Comparison of ENCODE assay signal across 11 mouse cellular contexts in genomic region chrX:68839548-68840444, GRCm38 (mm10). TPM values are rescaled to one million over a fixed set of nuclear protein-coding genes. Genes with fewer than 3 reads are reported as not detected.
A peak's percentile ranks its signal among the peaks of the same experiment; 100 is the strongest.
DNase-seq lines count a peak whose midpoint lies in the region; ATAC-seq and TF ChIP-seq lines count a peak whose summit lies in the region.
"Had no signal": no experiment of that assay in that cellular context is flagged by ENCODE, and none has a peak within 500 bp of the region (broad histone marks: within the 10 kb centered on the region; RNA-seq: fewer than 3 reads in every experiment).

No protein-coding gene starts in this region.

- no peak overlapping the region for H3K27ac ChIP-seq in intestine, postnatal 0 days (ENCODE audit: low read depth, low read length)
- no peak overlapping the region for H3K27ac ChIP-seq in intestine, embryonic 15.5 days
- no peak overlapping the region for H3K27ac ChIP-seq in midbrain, embryonic 14.5 days (replicated peaks; ENCODE audit: low read depth, low read length)

- H3K4me2 ChIP-seq in intestine, postnatal 0 days (replicated peaks; ENCODE audit: low read depth) = no peak overlapping the region
- no peak overlapping the region for H3K4me2 ChIP-seq in intestine, embryonic 15.5 days (replicated peaks)
- H3K4me2 ChIP-seq in midbrain, embryonic 14.5 days (ENCODE audit: low read length) = no peak overlapping the region

- 23% methylated on average over 5 of the region's 5 CpGs for WGBS in intestine, postnatal 0 days
- 24% methylated on average over 5 of the region's 5 CpGs for WGBS in intestine, embryonic 15.5 days
- WGBS in midbrain, embryonic 14.5 days = 32% methylated on average over 5 of the region's 5 CpGs

- no peak overlapping the region for H3K4me3 ChIP-seq in intestine, postnatal 0 days (ENCODE audit: low read depth, low read length)
- no peak overlapping the region for H3K4me3 ChIP-seq in intestine, embryonic 15.5 days (replicated peaks)
- no peak overlapping the region for H3K4me3 ChIP-seq in midbrain, embryonic 14.5 days (replicated peaks; ENCODE audit: low read depth, low read length)

- no peaks in the 10 kb centered on the region for H3K9me3 ChIP-seq in intestine, postnatal 0 days (ENCODE audit: control insufficient read depth)
- no peaks in the 10 kb centered on the region for H3K9me3 ChIP-seq in intestine, embryonic 15.5 days
- H3K9me3 ChIP-seq in midbrain, embryonic 14.5 days (ENCODE audit: control insufficient read depth, low read length) = no peaks in the 10 kb centered on the region

- H3K4me1 ChIP-seq in intestine, postnatal 0 days (replicated peaks; ENCODE audit: control insufficient read depth, insufficient read depth, low read length) = no peaks in the 10 kb centered on the region
- H3K4me1 ChIP-seq in intestine, embryonic 15.5 days (replicated peaks) = no peaks in the 10 kb centered on the region
- H3K4me1 ChIP-seq in midbrain, embryonic 14.5 days (ENCODE audit: control insufficient read depth, insufficient read depth, low read length) = no peaks in the 10 kb centered on the region

- no peaks in the 10 kb centered on the region for H3K27me3 ChIP-seq in intestine, postnatal 0 days (replicated peaks; ENCODE audit: control insufficient read depth, insufficient read depth, low read length)
- H3K27me3 ChIP-seq in intestine, embryonic 15.5 days (replicated peaks) = no peaks in the 10 kb centered on the region
- no peaks in the 10 kb centered on the region for H3K27me3 ChIP-seq in midbrain, embryonic 14.5 days (ENCODE audit: control insufficient read depth, insufficient read depth, low read length)

- peak; percentile 67 for TF ChIP-seq CTCF in intestine, postnatal 0 days (IDR thresholded peaks at IDR 0.05; ENCODE audit: low read depth)

- H3K36me3 ChIP-seq in intestine, postnatal 0 days (ENCODE audit: control insufficient read depth, insufficient read depth) = no peaks in the 10 kb centered on the region
- H3K36me3 ChIP-seq in intestine, embryonic 15.5 days = no peaks in the 10 kb centered on the region
- H3K36me3 ChIP-seq in midbrain, embryonic 14.5 days (ENCODE audit: control insufficient read depth, insufficient read depth, low read length) = no peaks in the 10 kb centered on the region

- no peak for ATAC-seq in intestine, postnatal 0 days
- no peak for ATAC-seq in intestine, embryonic 15.5 days
- no peak; the same call in 1 of the 2 replicates for ATAC-seq in midbrain, embryonic 14.5 days (ENCODE audit: low FRiP score, low TSS enrichment)
- ATAC-seq: activated CD4-positive, CD25-positive, alpha-beta regulatory T cell, adult 4 months had no signal

- DNase-seq in ES-CJ7 (ENCODE audit: low read depth, low spot score) = peak; percentile 5
- peak; percentile 55 for DNase-seq in embryo, embryonic 11 days
- peak; percentile 82 for DNase-seq in midbrain, embryonic 14.5 days
- DNase-seq in heart, postnatal 4 days = no peak
- no peak for DNase-seq in urinary bladder, postnatal 25 days (ENCODE audit: low spot score)
- no peak for DNase-seq in lung, postnatal 14 days

- H3K9ac ChIP-seq in intestine, postnatal 0 days (ENCODE audit: low read depth, low read length) = no peak overlapping the region
- H3K9ac ChIP-seq in intestine, embryonic 15.5 days = no peak overlapping the region
- no peak overlapping the region for H3K9ac ChIP-seq in midbrain, embryonic 14.5 days (replicated peaks; ENCODE audit: low read length)

RNA-seq across cellular contexts. Expression of gene Gm14698, which starts 18.9 kb away (rescaled TPM):
- polyA plus RNA-seq in intestine, postnatal 0 days (2015; fragmentation: Nextera tagmentation; extraction: Ambion mirVana) = 1.7 and 2.2 TPM in 2 replicates
- polyA plus RNA-seq in intestine, embryonic 15.5 days (2015; fragmentation: Nextera tagmentation; extraction: Ambion mirVana) = 2.4 and 3.9 TPM in 2 replicates
- 2.2 and 4.5 TPM in 2 replicates for polyA plus RNA-seq in midbrain, embryonic 14.5 days (2014; fragmentation: Nextera tagmentation; extraction: Ambion mirVana)
- total RNA-seq in heart, postnatal 4 days (2021) = 1 to 10 TPM; 2.7 to 3.4 TPM

RNA-seq across cellular contexts. Expression of gene Gm6812, which starts 53.1 kb away (rescaled TPM):
- not detected in 2 replicates for polyA plus RNA-seq in intestine, postnatal 0 days (2015; fragmentation: Nextera tagmentation; extraction: Ambion mirVana)
- not detected in 2 replicates for polyA plus RNA-seq in intestine, embryonic 15.5 days (2015; fragmentation: Nextera tagmentation; extraction: Ambion mirVana)
- not detected in 2 replicates for polyA plus RNA-seq in midbrain, embryonic 14.5 days (2014; fragmentation: Nextera tagmentation; extraction: Ambion mirVana)
- total RNA-seq in heart, postnatal 4 days (2021) = not detected
- polyA plus RNA-seq: activated CD4-positive, CD25-positive, alpha-beta regulatory T cell, adult 4 months; limb, embryonic 14.5 days; small intestine, adult 2 months had no signal

Comparison
In these comparisons a context has a peak if more than half of its experiments do, and no peak if none do; other contexts are left out.
1. DNase-seq: peak in ES-CJ7 (single experiment), embryo, embryonic 11 days (single experiment) and midbrain, embryonic 14.5 days (single experiment); none in heart, postnatal 4 days (single experiment), urinary bladder, postnatal 25 days (single experiment) and lung, postnatal 14 days (single experiment).